In genomic region chr1:59067976-59068375, GRCm38 (mm10) we compare ENCODE assay signal across 10 mouse cellular contexts. TPM values are rescaled to one million over a fixed set of nuclear protein-coding genes. Genes with fewer than 3 reads are reported as not detected.
DNase-seq lines count a peak whose midpoint lies in the region; ATAC-seq and TF ChIP-seq lines count a peak whose summit lies in the region.
"Had no signal": no experiment of that assay in that cellular context is flagged by ENCODE, and none has a peak within 500 bp of the region (broad histone marks: within the 10 kb centered on the region; RNA-seq: fewer than 3 reads in every experiment).

No protein-coding gene starts in this region.

- no peaks in the 10 kb centered on the region for H3K9me3 ChIP-seq in MEL (replicated peaks; ENCODE audit: insufficient read depth, low read length)
- no peaks in the 10 kb centered on the region for H3K9me3 ChIP-seq in hindbrain, embryonic 14.5 days (ENCODE audit: control insufficient read depth, low read length)
- H3K9me3 ChIP-seq: embryonic facial prominence, embryonic 13.5 days; limb, embryonic 12.5 days had no signal

- peak in 2 of 3 experiments; percentile 13 to 18; a peak in 1 of 6 replicates for TF ChIP-seq CTCF in MEL (IDR thresholded peaks at IDR 0.05 in 2 of 3, conservative IDR thresholded peaks at IDR 0.05 in 1 of 3; ENCODE audit: control insufficient read depth in 1 of 3, insufficient read depth in 1 of 3, low read depth in 2 of 3, low read length in 3 of 3, poor library complexity in 1 of 3, severe bottlenecking in 1 of 3)
- TF ChIP-seq CTCF in bone marrow, adult 2 months (IDR thresholded peaks at IDR 0.05; ENCODE audit: control insufficient read depth, insufficient read depth, low read length): 0 out of 2 replicates have a peak, but pooled peaks have one; percentile 6
- peak; percentile 59 for TF ChIP-seq CTCF in lung, adult 2 months (IDR thresholded peaks at IDR 0.05; ENCODE audit: insufficient read depth, low read length)
- TF ChIP-seq CTCF in thymus, adult 2 months (IDR thresholded peaks at IDR 0.05; ENCODE audit: borderline replicate concordance, control insufficient read depth, extremely low read depth, insufficient read depth, low read length, poor library complexity): no peak

- ATAC-seq in hindbrain, embryonic 14.5 days (ENCODE audit: low FRiP score): no peak

- H3K9ac ChIP-seq in MEL (ENCODE audit: control insufficient read depth, low read depth, low read length, poor library complexity, severe bottlenecking): no peak overlapping the region
- no peak overlapping the region for H3K9ac ChIP-seq in hindbrain, embryonic 14.5 days
- H3K9ac ChIP-seq: embryonic facial prominence, embryonic 13.5 days; limb, embryonic 12.5 days had no signal

- H3K79me2 ChIP-seq in MEL (ENCODE audit: control insufficient read depth, insufficient read depth, low read length, poor library complexity): no peaks in the 10 kb centered on the region

- no peak overlapping the region for H3K4me2 ChIP-seq in hindbrain, embryonic 14.5 days (replicated peaks)
- H3K4me2 ChIP-seq: embryonic facial prominence, embryonic 13.5 days; limb, embryonic 12.5 days had no signal

- no peak overlapping the region for H3K27ac ChIP-seq in MEL (ENCODE audit: control insufficient read depth, low read depth, low read length)
- no peak overlapping the region for H3K27ac ChIP-seq in bone marrow, adult 2 months (ENCODE audit: control insufficient read depth, insufficient read depth, low read depth, low read length, poor library complexity)
- no peak overlapping the region for H3K27ac ChIP-seq in hindbrain, embryonic 14.5 days
- no peak overlapping the region for H3K27ac ChIP-seq in thymus, adult 2 months (ENCODE audit: control insufficient read depth, insufficient read depth, low read length)
- H3K27ac ChIP-seq: embryonic facial prominence, embryonic 13.5 days; limb, embryonic 12.5 days had no signal

- TF ChIP-seq POLR2A in MEL (IDR thresholded peaks at IDR 0.05; ENCODE audit: control insufficient read depth in 1 of 2, insufficient read depth in 1 of 2, low read depth in 1 of 2, low read length in 2 of 2, poor library complexity in 1 of 2): no peak
- no peak for TF ChIP-seq POLR2A in bone marrow, adult 2 months (IDR thresholded peaks at IDR 0.05; ENCODE audit: borderline replicate concordance, control insufficient read depth, low read depth, low read length)
- TF ChIP-seq POLR2A in lung, adult 2 months (IDR thresholded peaks at IDR 0.05; ENCODE audit: borderline replicate concordance, extremely low read depth, low read depth, low read length): no peak
- no peak for TF ChIP-seq POLR2A in thymus, adult 2 months (IDR thresholded peaks at IDR 0.05; ENCODE audit: control insufficient read depth, extremely low read depth, insufficient read depth, low read length, poor library complexity)

- DNase-seq in layer of hippocampus, adult 11-12 months (ENCODE audit: low spot score): peak; percentile 8
- DNase-seq in layer of hippocampus, adult 9-10 months (ENCODE audit: low spot score): no peak
- no peak for DNase-seq in MEL (ENCODE audit: low read depth, low spot score)
- peak; percentile 42 for DNase-seq in hindbrain, embryonic 14.5 days (ENCODE audit: low spot score)
- peak; percentile 6 for DNase-seq in lung, adult 2 months
- no peak for DNase-seq in spleen, postnatal 10 days (ENCODE audit: low spot score in 2 of 2)
- no peak for DNase-seq in thymus, adult 2 months

- WGBS in bone marrow, adult 2 months: 39% methylated on average over 3 of the region's 3 CpGs
- 17% methylated on average over 3 of the region's 3 CpGs for WGBS in hindbrain, embryonic 14.5 days
- 11% methylated on average over 3 of the region's 3 CpGs for WGBS in lung, adult 2 months
- 58% methylated on average over 3 of the region's 3 CpGs for WGBS in thymus, adult 2 months

- no peaks in the 10 kb centered on the region for H3K36me3 ChIP-seq in MEL (ENCODE audit: control insufficient read depth in 1 of 2, insufficient read depth in 2 of 2, low read length in 2 of 2)
- H3K36me3 ChIP-seq in hindbrain, embryonic 14.5 days (replicated peaks; ENCODE audit: control insufficient read depth, insufficient read depth): no peaks in the 10 kb centered on the region
- no peaks in the 10 kb centered on the region for H3K36me3 ChIP-seq in thymus, adult 2 months (ENCODE audit: control insufficient read depth, insufficient read depth, low read length)
- H3K36me3 ChIP-seq: embryonic facial prominence, embryonic 13.5 days; limb, embryonic 12.5 days had no signal

- no peaks in the 10 kb centered on the region for H3K4me1 ChIP-seq in MEL (ENCODE audit: control insufficient read depth in 1 of 2, insufficient read depth in 2 of 2, low read length in 2 of 2)
- no peaks in the 10 kb centered on the region for H3K4me1 ChIP-seq in bone marrow, adult 2 months (ENCODE audit: control insufficient read depth, insufficient read depth, low read length)
- H3K4me1 ChIP-seq in hindbrain, embryonic 14.5 days (replicated peaks; ENCODE audit: control insufficient read depth, insufficient read depth, low read length): no peaks in the 10 kb centered on the region
- no peaks in the 10 kb centered on the region for H3K4me1 ChIP-seq in lung, adult 2 months (ENCODE audit: control insufficient read depth, insufficient read depth, low read length)
- H3K4me1 ChIP-seq in thymus, adult 2 months (replicated peaks; ENCODE audit: control insufficient read depth, insufficient read depth, low read length): no peaks in the 10 kb centered on the region
- H3K4me1 ChIP-seq: embryonic facial prominence, embryonic 13.5 days; limb, embryonic 12.5 days had no signal

- H3K4me3 ChIP-seq in MEL (ENCODE audit: control insufficient read depth in 1 of 2, insufficient read depth in 1 of 2, low read depth in 2 of 2, low read length in 2 of 2): no peak overlapping the region
- no peak overlapping the region for H3K4me3 ChIP-seq in bone marrow, adult 2 months (replicated peaks; ENCODE audit: control insufficient read depth, low read depth, low read length)
- H3K4me3 ChIP-seq in hindbrain, embryonic 14.5 days (replicated peaks; ENCODE audit: low read length): no peak overlapping the region
- H3K4me3 ChIP-seq in lung, adult 2 months (replicated peaks; ENCODE audit: extremely low read depth, low read depth, low read length): no peak overlapping the region
- no peak overlapping the region for H3K4me3 ChIP-seq in thymus, adult 2 months (ENCODE audit: control insufficient read depth, insufficient read depth, low read length)
- H3K4me3 ChIP-seq: embryonic facial prominence, embryonic 13.5 days; limb, embryonic 12.5 days had no signal

- H3K27me3 ChIP-seq in MEL (ENCODE audit: control insufficient read depth in 1 of 2, insufficient read depth in 2 of 2, low read length in 2 of 2): peaks cover 0 to 2% of the 10 kb centered on the region in 2 experiments; a peak in 3 of 4 replicates
- no peaks in the 10 kb centered on the region for H3K27me3 ChIP-seq in hindbrain, embryonic 14.5 days (ENCODE audit: control insufficient read depth, insufficient read depth, low read length)
- no peaks in the 10 kb centered on the region for H3K27me3 ChIP-seq in thymus, adult 2 months (ENCODE audit: control insufficient read depth, insufficient read depth, low read length)
- H3K27me3 ChIP-seq: limb, embryonic 12.5 days had no signal

- peak; percentile 6 for TF ChIP-seq RAD21 in MEL (IDR thresholded peaks at IDR 0.05; ENCODE audit: low read depth, low read length)

- TF ChIP-seq EP300 in MEL (IDR thresholded peaks at IDR 0.05; ENCODE audit: low read depth in 1 of 2, low read length in 2 of 2): no peak

TF ChIP-seq in MEL, 35 proteins besides CTCF, POLR2A, EP300 and RAD21:
- TF ChIP-seq SMC3 (IDR thresholded peaks at IDR 0.05; ENCODE audit: low read depth, low read length) (peak; percentile 36; the same call in 1 of the 2 replicates), SIN3A (IDR thresholded peaks at IDR 0.05; ENCODE audit: low read length) (no peak), TCF12 (IDR thresholded peaks at IDR 0.05; ENCODE audit: low read depth, low read length) (no peak), E2F4 (IDR thresholded peaks at IDR 0.05; ENCODE audit: borderline replicate concordance, low read depth, low read length) (no peak), MYC (IDR thresholded peaks at IDR 0.05; ENCODE audit: low read depth, low read length) (no peak)

RNA-seq across cellular contexts. Expression of gene C2cd6, which starts 26.7 kb away (rescaled TPM):
- total RNA-seq in MEL (2012; rRNA removed): not detected in 2 replicates
- polyA plus RNA-seq in MEL (2012; ENCODE audit: insufficient read depth in 1 of 2, insufficient read length in 2 of 2, low read depth in 1 of 2, low replicate concordance in 2 of 2, missing spikeins in 1 of 2): not detected
- not detected in 2 replicates for polyA plus RNA-seq in bone marrow, adult 2 months (2011; ENCODE audit: insufficient read depth, insufficient read length, low replicate concordance, missing spikeins)
- 4.5 TPM in 1 of 2 replicates, not detected in the other for polyA plus RNA-seq in hindbrain, embryonic 14.5 days (2014; fragmentation: Nextera tagmentation; extraction: Ambion mirVana)
- polyA plus RNA-seq in lung, adult 2 months (2012; rRNA removed): not detected in 2 replicates
- not detected in 2 replicates for polyA plus RNA-seq in thymus, adult 2 months (2012; rRNA removed)
- polyA plus RNA-seq: embryonic facial prominence, embryonic 13.5 days; limb, embryonic 12.5 days had no signal

RNA-seq across cellular contexts. Expression of gene Tmem237, which starts 52.2 kb away (rescaled TPM):
- total RNA-seq in MEL (2012; rRNA removed): 13.0 and 13.2 TPM in 2 replicates
- polyA plus RNA-seq in MEL (2012; ENCODE audit: insufficient read depth in 1 of 2, insufficient read length in 2 of 2, low read depth in 1 of 2, low replicate concordance in 2 of 2, missing spikeins in 1 of 2): 10 to 100 TPM in 1 of 2 experiments, not detected in 1; 20.1 TPM
- polyA plus RNA-seq in bone marrow, adult 2 months (2011; ENCODE audit: insufficient read depth, insufficient read length, low replicate concordance, missing spikeins): 2.3 TPM in 1 of 2 replicates, not detected in the other
- 24.9 and 54.8 TPM in 2 replicates for polyA plus RNA-seq in hindbrain, embryonic 14.5 days (2014; fragmentation: Nextera tagmentation; extraction: Ambion mirVana)
- 5.5 and 10.9 TPM in 2 replicates for polyA plus RNA-seq in lung, adult 2 months (2012; rRNA removed)
- polyA plus RNA-seq in thymus, adult 2 months (2012; rRNA removed): 2.3 and 3.6 TPM in 2 replicates

Comparison
In these comparisons a context has a peak if more than half of its experiments do, and no peak if none do; other contexts are left out.
1. DNase-seq: peak in layer of hippocampus, adult 11-12 months (single experiment), hindbrain, embryonic 14.5 days (single experiment) and lung, adult 2 months (single experiment); none in layer of hippocampus, adult 9-10 months (single experiment), MEL (single experiment), spleen, postnatal 10 days (0 of 2) and thymus, adult 2 months (single experiment).